Mouse (Mus musculus): ENCODE data around the gene Prkn.

Gene Prkn

GRCm38 (mm10) chr17:11383364-11383962, 543.3 kb downstream of the Prkn start:
- in situ Hi-C loops (cut with MboI; ENCODE audit: unreplicated experiment in 2 of 2): no loop called here

- in situ Hi-C loops (cut with MboI; ENCODE audit: unreplicated experiment in 2 of 2): no loop called here
Observed at GRCm38 (mm10) chr17:11385246-11385645, 545.1 kb downstream of the Prkn start.

- in situ Hi-C loops (cut with MboI; ENCODE audit: unreplicated experiment in 2 of 2): no loop called here
Observed at GRCm38 (mm10) chr17:11392622-11393294, 552.6 kb downstream of the Prkn start.

- in situ Hi-C loops (cut with MboI; ENCODE audit: unreplicated experiment in 2 of 2): no loop called here
Observed at GRCm38 (mm10) chr17:11394607-11395006, 554.4 kb downstream of the Prkn start.

GRCm38 (mm10) chr17:11397678-11398077, 557.5 kb downstream of the Prkn start:
- in situ Hi-C loops (cut with MboI; ENCODE audit: unreplicated experiment in 2 of 2): no loop called here

- in situ Hi-C loops (cut with MboI; ENCODE audit: unreplicated experiment in 2 of 2): no loop called here
Observed at GRCm38 (mm10) chr17:11402225-11402875, 562.2 kb downstream of the Prkn start.

GRCm38 (mm10) chr17:11411414-11411813, 571.2 kb downstream of the Prkn start:
- in situ Hi-C loops (cut with MboI; ENCODE audit: unreplicated experiment in 2 of 2): no loop called here

- in situ Hi-C loops (cut with MboI; ENCODE audit: unreplicated experiment in 2 of 2): no loop called here
Observed at GRCm38 (mm10) chr17:11413688-11414087, 573.5 kb downstream of the Prkn start.

- in situ Hi-C loops (cut with MboI; ENCODE audit: unreplicated experiment in 2 of 2): no loop called here
Observed at GRCm38 (mm10) chr17:11414288-11414687, 574.1 kb downstream of the Prkn start.

- in situ Hi-C loops (cut with MboI; ENCODE audit: unreplicated experiment in 2 of 2): no loop called here
Observed at GRCm38 (mm10) chr17:11417150-11417549, 577.0 kb downstream of the Prkn start.

- in situ Hi-C loops (cut with MboI; ENCODE audit: unreplicated experiment in 2 of 2): no loop called here
Observed at GRCm38 (mm10) chr17:11419484-11419883, 579.3 kb downstream of the Prkn start.

GRCm38 (mm10) chr17:11420839-11421238, 580.7 kb downstream of the Prkn start:
- in situ Hi-C loops (cut with MboI; ENCODE audit: unreplicated experiment in 2 of 2): no loop called here

GRCm38 (mm10) chr17:11421264-11421940, 581.2 kb downstream of the Prkn start:
- in situ Hi-C loops (cut with MboI; ENCODE audit: unreplicated experiment in 2 of 2): no loop called here

- in situ Hi-C loops (cut with MboI; ENCODE audit: unreplicated experiment in 2 of 2): no loop called here
Observed at GRCm38 (mm10) chr17:11431323-11431722, 591.1 kb downstream of the Prkn start.

- in situ Hi-C loops (cut with MboI; ENCODE audit: unreplicated experiment in 2 of 2): no loop called here
Observed at GRCm38 (mm10) chr17:11432593-11432992, 592.4 kb downstream of the Prkn start.

GRCm38 (mm10) chr17:11462721-11463120, 622.5 kb downstream of the Prkn start:
- in situ Hi-C loops (cut with MboI; ENCODE audit: unreplicated experiment in 2 of 2): no loop called here

GRCm38 (mm10) chr17:11466095-11466494, 625.9 kb downstream of the Prkn start:
- in situ Hi-C loops (cut with MboI; ENCODE audit: unreplicated experiment in 2 of 2): no loop called here

GRCm38 (mm10) chr17:11468624-11469023, 628.4 kb downstream of the Prkn start:
- in situ Hi-C loops (cut with MboI; ENCODE audit: unreplicated experiment in 2 of 2): no loop called here

GRCm38 (mm10) chr17:11483032-11483431, 642.8 kb downstream of the Prkn start:
- in situ Hi-C loops (cut with MboI; ENCODE audit: unreplicated experiment in 2 of 2): no loop called here

- in situ Hi-C loops (cut with MboI; ENCODE audit: unreplicated experiment in 2 of 2): no loop called here
Observed at GRCm38 (mm10) chr17:11490051-11490450, 649.9 kb downstream of the Prkn start.

GRCm38 (mm10) chr17:11502556-11502955, 662.4 kb downstream of the Prkn start:
- in situ Hi-C loops (cut with MboI; ENCODE audit: unreplicated experiment in 2 of 2): no loop called here

Measured in v-Abl transformed pro-B cells (cell line).